Mouse (Mus musculus) myocyte (in vitro differentiated cells): ENCODE data around the gene Micu1.

Experiments used
- CEBPB ChIP-seq: IDR thresholded peaks from 2 replicates; pipeline ENCODE4 v1.6.1; 2011; ENCODE audit warnings: mild to moderate bottlenecking, moderate library complexity; ENCODE audit not compliant: poor library complexity, insufficient read depth, severe bottlenecking
- E2F4 ChIP-seq: IDR thresholded peaks from one replicate; pipeline ENCODE4 v1.6.1; 2011; ENCODE audit warnings: mild to moderate bottlenecking, control low read depth, moderate library complexity; ENCODE audit not compliant: insufficient read depth
- MAX ChIP-seq: IDR thresholded peaks from one replicate; pipeline ENCODE4 v1.6.1; 2011; ENCODE audit warnings: low read depth, mild to moderate bottlenecking, control low read depth
- MYOD1 ChIP-seq, 3 experiments: IDR thresholded peaks; one replicate each; pipeline ENCODE4 v1.6.1; 2011; ENCODE audit warnings: control low read depth in 2 of 3, low read depth in 2 of 3, mild to moderate bottlenecking in 2 of 3, moderate library complexity in 1 of 3; ENCODE audit not compliant: insufficient read length in 2 of 3, control insufficient read depth in 1 of 3
- MYOG ChIP-seq, 3 experiments: IDR thresholded peaks; one replicate each; pipeline ENCODE4 v1.6.1; 2011; ENCODE audit warnings: control low read depth in 2 of 3, low read depth in 2 of 3, mild to moderate bottlenecking in 2 of 3; ENCODE audit not compliant: insufficient read length in 2 of 3, control insufficient read depth in 1 of 3, insufficient read depth in 1 of 3
- POLR2A ChIP-seq: IDR thresholded peaks from one replicate; pipeline ENCODE4 v1.6.1; 2011; ENCODE audit warnings: low read depth, mild to moderate bottlenecking, control low read depth, moderate library complexity; ENCODE audit not compliant: insufficient read length
- SRF ChIP-seq: IDR thresholded peaks from one replicate; pipeline ENCODE4 v1.6.1; 2011; ENCODE audit warnings: low read depth; ENCODE audit not compliant: control insufficient read depth, insufficient read length
- TCF12 ChIP-seq: IDR thresholded peaks from one replicate; pipeline ENCODE4 v1.6.1; 2011; ENCODE audit warnings: mild to moderate bottlenecking, control low read depth; ENCODE audit not compliant: poor library complexity, insufficient read depth, severe bottlenecking
- TCF3 ChIP-seq: IDR thresholded peaks from one replicate; pipeline ENCODE4 v1.6.1; 2011; ENCODE audit warnings: low read depth, control low read depth; ENCODE audit not compliant: insufficient read length
- USF1 ChIP-seq: IDR thresholded peaks from one replicate; pipeline ENCODE4 v1.6.1; 2011; ENCODE audit warnings: low read depth, mild to moderate bottlenecking, control low read depth, moderate library complexity

DNA sequence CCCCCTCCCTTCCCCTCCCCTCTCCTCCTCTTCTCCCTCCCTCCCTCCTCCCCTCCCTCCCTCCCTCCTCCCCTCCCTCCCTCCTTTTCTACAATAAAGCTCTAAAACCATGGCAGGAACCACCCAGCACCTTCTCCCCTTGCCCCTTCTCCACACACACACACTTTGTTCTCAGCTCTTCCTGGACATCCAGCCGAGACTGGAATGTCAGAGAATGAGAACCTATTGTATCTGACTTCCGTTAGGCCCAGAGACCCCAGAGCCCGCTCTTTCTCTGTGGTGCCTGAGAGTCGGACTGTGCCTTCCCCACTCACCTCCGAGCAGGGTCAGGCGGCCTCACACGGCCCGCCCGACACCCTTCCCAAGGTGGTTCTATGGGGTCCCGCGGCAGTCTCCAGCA is 166.0 kb downstream of the Micu1 start:
- TF ChIP-seq MYOG (IDR thresholded peaks at IDR 0.05; ENCODE audit: control insufficient read depth in 1 of 3, insufficient read depth in 1 of 3, insufficient read length in 2 of 3, low read depth in 2 of 3) (no peak), E2F4 (no peak), USF1 (no peak), POLR2A (no peak), SRF (no peak), TCF12 (no peak), TCF3 (no peak), CEBPB (no peak), MAX (no peak), MYOD1 (IDR thresholded peaks at IDR 0.05; ENCODE audit: control insufficient read depth in 1 of 3, insufficient read length in 2 of 3, low read depth in 2 of 3) (no peak)
